8 mouse cellular contexts compared by ENCODE assay signal in the genomic region with DNA sequence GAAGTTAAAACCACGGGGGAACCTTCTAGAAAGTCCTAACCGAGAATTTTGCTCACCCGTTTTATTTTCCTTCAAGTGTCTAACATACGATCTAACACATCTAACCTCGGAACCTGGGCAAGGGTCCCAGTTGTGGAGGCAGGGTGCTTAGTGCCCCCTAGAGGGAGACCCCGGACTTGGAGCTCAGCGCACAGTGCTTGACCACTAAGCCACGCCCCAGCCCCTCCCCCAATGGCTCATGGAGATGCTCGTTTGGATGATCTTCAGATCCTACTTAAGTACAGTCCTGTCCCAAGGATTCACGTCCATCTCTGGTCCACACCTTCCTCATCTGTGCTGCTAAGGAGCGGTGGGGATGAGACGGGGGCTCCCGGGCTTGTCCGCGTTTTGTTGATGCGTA. TPM values are rescaled to one million over a fixed set of nuclear protein-coding genes. Genes with fewer than 3 reads are reported as not detected.
DNase-seq lines count a peak whose midpoint lies in the region; ATAC-seq and TF ChIP-seq lines count a peak whose summit lies in the region.

No protein-coding gene starts in this region.

- H3K27ac ChIP-seq in forebrain, embryonic 10.5 days = no peak overlapping the region
- H3K27ac ChIP-seq in forebrain, embryonic 16.5 days (ENCODE audit: low read length) = no peak overlapping the region
- no peak overlapping the region for H3K27ac ChIP-seq in embryonic facial prominence, embryonic 13.5 days
- no peak overlapping the region; the same call in 1 of the 2 replicates for H3K27ac ChIP-seq in liver, postnatal 0 days (ENCODE audit: low read depth)
- no peak overlapping the region for H3K27ac ChIP-seq in stomach, embryonic 16.5 days (ENCODE audit: low read length)

- H3K36me3 ChIP-seq in forebrain, embryonic 10.5 days (replicated peaks) = no peaks in the 10 kb centered on the region
- no peaks in the 10 kb centered on the region for H3K36me3 ChIP-seq in forebrain, embryonic 16.5 days (ENCODE audit: control insufficient read depth, insufficient read depth)
- H3K36me3 ChIP-seq in embryonic facial prominence, embryonic 13.5 days = no peaks in the 10 kb centered on the region
- no peaks in the 10 kb centered on the region for H3K36me3 ChIP-seq in liver, postnatal 0 days (replicated peaks; ENCODE audit: insufficient read depth, low read length)
- no peaks in the 10 kb centered on the region for H3K36me3 ChIP-seq in stomach, embryonic 16.5 days (ENCODE audit: control insufficient read depth, insufficient read depth, low read length)

- no peak for TF ChIP-seq EP300 in liver, postnatal 0 days (IDR thresholded peaks at IDR 0.05; ENCODE audit: low read depth)

- H3K9me3 ChIP-seq in forebrain, embryonic 10.5 days = no peaks in the 10 kb centered on the region
- H3K9me3 ChIP-seq in forebrain, embryonic 16.5 days (ENCODE audit: control insufficient read depth, low read length) = no peaks in the 10 kb centered on the region
- H3K9me3 ChIP-seq in embryonic facial prominence, embryonic 13.5 days = no peaks in the 10 kb centered on the region
- no peaks in the 10 kb centered on the region for H3K9me3 ChIP-seq in liver, postnatal 0 days (ENCODE audit: low read length)
- no peaks in the 10 kb centered on the region for H3K9me3 ChIP-seq in stomach, embryonic 16.5 days (replicated peaks; ENCODE audit: control insufficient read depth, low read length)

- H3K4me1 ChIP-seq in forebrain, embryonic 10.5 days = peaks cover 23% of the 10 kb centered on the region
- H3K4me1 ChIP-seq in forebrain, embryonic 16.5 days (replicated peaks; ENCODE audit: control insufficient read depth, insufficient read depth, low read length) = peaks cover 4% of the 10 kb centered on the region; the same call in 1 of the 2 replicates
- peaks cover 14% of the 10 kb centered on the region for H3K4me1 ChIP-seq in embryonic facial prominence, embryonic 13.5 days
- peaks cover 16% of the 10 kb centered on the region for H3K4me1 ChIP-seq in liver, postnatal 0 days (ENCODE audit: insufficient read depth)
- H3K4me1 ChIP-seq in stomach, embryonic 16.5 days (ENCODE audit: control insufficient read depth, insufficient read depth, low read length) = peaks cover 7% of the 10 kb centered on the region

- TF ChIP-seq CTCF in liver, postnatal 0 days (IDR thresholded peaks at IDR 0.05; ENCODE audit: low read depth) = peak; percentile 45

- DNase-seq in forebrain, embryonic 10.5 days (ENCODE audit: extremely low spot score, low spot score) = peak; percentile 69
- peak; percentile 97 for DNase-seq in ES-CJ7 (ENCODE audit: low read depth, low spot score)
- DNase-seq in induced T-regulatory cell, adult 2 months (ENCODE audit: low read depth) = peak; percentile 58
- DNase-seq in liver, postnatal 0 days = peak; percentile 62
- no peak for DNase-seq in left cerebral cortex, postnatal 14 days (ENCODE audit: low spot score in 2 of 2)

- H3K9ac ChIP-seq in forebrain, embryonic 16.5 days (replicated peaks; ENCODE audit: low read depth, low read length) = no peak overlapping the region
- H3K9ac ChIP-seq in embryonic facial prominence, embryonic 13.5 days = no peak overlapping the region
- H3K9ac ChIP-seq in liver, postnatal 0 days (replicated peaks) = no peak overlapping the region
- H3K9ac ChIP-seq in stomach, embryonic 16.5 days (ENCODE audit: low read length) = no peak overlapping the region

- 14% methylated on average over 16 of the region's 16 CpGs for WGBS in forebrain, embryonic 10.5 days
- WGBS in forebrain, embryonic 16.5 days = 17% methylated on average over 16 of the region's 16 CpGs
- 14% methylated on average over 16 of the region's 16 CpGs for WGBS in embryonic facial prominence, embryonic 13.5 days
- WGBS in liver, postnatal 0 days (ENCODE audit: insufficient replicate concordance) = 15% methylated on average over 16 of the region's 16 CpGs
- WGBS in stomach, embryonic 16.5 days = 10% methylated on average over 16 of the region's 16 CpGs

- H3K4me2 ChIP-seq in forebrain, embryonic 16.5 days (ENCODE audit: low read length) = no peak overlapping the region
- peak overlapping the region; percentile 43 for H3K4me2 ChIP-seq in embryonic facial prominence, embryonic 13.5 days
- H3K4me2 ChIP-seq in liver, postnatal 0 days (ENCODE audit: low read depth, low read length) = peak overlapping the region; percentile 51
- peak overlapping the region; percentile 46 for H3K4me2 ChIP-seq in stomach, embryonic 16.5 days (ENCODE audit: low read depth, low read length)

- peak overlapping the region; percentile 11; the same call in 1 of the 2 replicates for H3K4me3 ChIP-seq in forebrain, embryonic 10.5 days
- no peak overlapping the region for H3K4me3 ChIP-seq in forebrain, embryonic 16.5 days (replicated peaks; ENCODE audit: low read length)
- H3K4me3 ChIP-seq in embryonic facial prominence, embryonic 13.5 days = no peak overlapping the region
- H3K4me3 ChIP-seq in liver, postnatal 0 days (ENCODE audit: low read depth, low read length) = no peak overlapping the region
- H3K4me3 ChIP-seq in stomach, embryonic 16.5 days (replicated peaks; ENCODE audit: low read length) = peak overlapping the region; percentile 12; the same call in 1 of the 2 replicates

- ATAC-seq in forebrain, embryonic 16.5 days = no peak
- no peak for ATAC-seq in embryonic facial prominence, embryonic 13.5 days (ENCODE audit: insufficient number of reproducible peaks, insufficient read depth, low FRiP score, low TSS enrichment, low read depth)
- no peak for ATAC-seq in liver, postnatal 0 days
- no peak for ATAC-seq in stomach, embryonic 16.5 days (ENCODE audit: insufficient read depth, low FRiP score)

- intact Hi-C loops in left cerebral cortex, postnatal 14 days (cut with DNase I) = loop anchor here (10.0 kb wide), 1 partner anchor 130 kb away; no protein-coding TSS in a partner anchor

- peaks cover 24% of the 10 kb centered on the region for H3K27me3 ChIP-seq in forebrain, embryonic 10.5 days (ENCODE audit: poor library complexity, severe bottlenecking)
- H3K27me3 ChIP-seq in forebrain, embryonic 16.5 days (replicated peaks; ENCODE audit: control insufficient read depth, insufficient read depth, low read length) = no peaks in the 10 kb centered on the region; the same call in 1 of the 2 replicates
- peaks cover 9% of the 10 kb centered on the region for H3K27me3 ChIP-seq in embryonic facial prominence, embryonic 13.5 days
- H3K27me3 ChIP-seq in liver, postnatal 0 days (ENCODE audit: insufficient read depth, low read length) = no peaks in the 10 kb centered on the region
- H3K27me3 ChIP-seq in stomach, embryonic 16.5 days (ENCODE audit: control insufficient read depth, insufficient read depth, low read length) = no peaks in the 10 kb centered on the region

RNA-seq across cellular contexts. Expression of gene Acacb, which starts 28.3 kb away (rescaled TPM):
- 2.5 TPM in 2 replicates for polyA plus RNA-seq in forebrain, embryonic 10.5 days (2016; fragmentation: Nextera tagmentation; extraction: Ambion mirVana)
- polyA plus RNA-seq in forebrain, embryonic 16.5 days (2015; fragmentation: Nextera tagmentation; extraction: Ambion mirVana) = 1.2 and 2.9 TPM in 2 replicates
- polyA plus RNA-seq in embryonic facial prominence, embryonic 13.5 days (2015; fragmentation: Nextera tagmentation; extraction: Ambion mirVana) = 2.7 and 3.6 TPM in 2 replicates
- 1.0 and 1.2 TPM in 2 replicates for polyA plus RNA-seq in liver, postnatal 0 days (2015; fragmentation: Nextera tagmentation; extraction: Ambion mirVana)
- 2.1 and 3.2 TPM in 2 replicates for polyA plus RNA-seq in stomach, embryonic 16.5 days (2015; fragmentation: Nextera tagmentation; extraction: Ambion mirVana)
- total RNA-seq in left cerebral cortex, postnatal 14 days (2021) = 1 to 10 TPM; 3.8 to 4.7 TPM

RNA-seq across cellular contexts. Expression of gene Ung, which starts 44.5 kb away (rescaled TPM):
- polyA plus RNA-seq in forebrain, embryonic 10.5 days (2016; fragmentation: Nextera tagmentation; extraction: Ambion mirVana) = 88.2 and 88.6 TPM in 2 replicates
- polyA plus RNA-seq in forebrain, embryonic 16.5 days (2015; fragmentation: Nextera tagmentation; extraction: Ambion mirVana) = 19.1 TPM in 2 replicates
- polyA plus RNA-seq in embryonic facial prominence, embryonic 13.5 days (2015; fragmentation: Nextera tagmentation; extraction: Ambion mirVana) = 43.6 and 48.2 TPM in 2 replicates
- 11.8 TPM in 2 replicates for polyA plus RNA-seq in liver, postnatal 0 days (2015; fragmentation: Nextera tagmentation; extraction: Ambion mirVana)
- 33.4 and 34.3 TPM in 2 replicates for polyA plus RNA-seq in stomach, embryonic 16.5 days (2015; fragmentation: Nextera tagmentation; extraction: Ambion mirVana)
- 1 to 10 TPM; 4.9 to 5.5 TPM for total RNA-seq in left cerebral cortex, postnatal 14 days (2021)

RNA-seq across cellular contexts. Expression of gene Alkbh2, which starts 46.6 kb away (rescaled TPM):
- 12.8 and 13.6 TPM in 2 replicates for polyA plus RNA-seq in forebrain, embryonic 10.5 days (2016; fragmentation: Nextera tagmentation; extraction: Ambion mirVana)
- 5.3 and 6.4 TPM in 2 replicates for polyA plus RNA-seq in forebrain, embryonic 16.5 days (2015; fragmentation: Nextera tagmentation; extraction: Ambion mirVana)
- polyA plus RNA-seq in embryonic facial prominence, embryonic 13.5 days (2015; fragmentation: Nextera tagmentation; extraction: Ambion mirVana) = 11.7 and 11.8 TPM in 2 replicates
- 4.5 and 5.7 TPM in 2 replicates for polyA plus RNA-seq in liver, postnatal 0 days (2015; fragmentation: Nextera tagmentation; extraction: Ambion mirVana)
- polyA plus RNA-seq in stomach, embryonic 16.5 days (2015; fragmentation: Nextera tagmentation; extraction: Ambion mirVana) = 4.8 and 6.1 TPM in 2 replicates
- total RNA-seq in left cerebral cortex, postnatal 14 days (2021) = 1 to 10 TPM; 5.5 to 5.8 TPM

Comparison
In these comparisons a context has a peak if more than half of its experiments do, and no peak if none do; other contexts are left out.
1. H3K4me3 ChIP-seq: peak in forebrain, embryonic 10.5 days (single experiment) and stomach, embryonic 16.5 days (single experiment); none in forebrain, embryonic 16.5 days (single experiment), embryonic facial prominence, embryonic 13.5 days (single experiment) and liver, postnatal 0 days (single experiment).
2. DNase-seq: peak in forebrain, embryonic 10.5 days (single experiment), ES-CJ7 (single experiment), induced T-regulatory cell, adult 2 months (single experiment) and liver, postnatal 0 days (single experiment); none in left cerebral cortex, postnatal 14 days (0 of 2).